8 mouse cellular contexts compared by ENCODE assay signal in genomic region chrX:140956272-140956940, GRCm38 (mm10). TPM values are rescaled to one million over a fixed set of nuclear protein-coding genes. Genes with fewer than 3 reads are reported as not detected.
DNase-seq lines count a peak whose midpoint lies in the region; ATAC-seq lines count a peak whose summit lies in the region.

Gene Psmd10 (minus strand): TSS chrX:140956728.
Gene Atg4a (plus strand): TSS chrX:140956907.

- H3K4me1 ChIP-seq in forebrain, embryonic 14.5 days (ENCODE audit: control insufficient read depth, insufficient read depth, low read length) = no peaks in the 10 kb centered on the region
- H3K4me1 ChIP-seq in neural tube, embryonic 15.5 days = no peaks in the 10 kb centered on the region

- no peaks in the 10 kb centered on the region for H3K9me3 ChIP-seq in forebrain, embryonic 14.5 days (replicated peaks; ENCODE audit: control insufficient read depth, low read length)
- H3K9me3 ChIP-seq in neural tube, embryonic 15.5 days (replicated peaks) = no peaks in the 10 kb centered on the region

- ATAC-seq in forebrain, embryonic 14.5 days = peak; percentile 99
- peak; percentile 98 for ATAC-seq in neural tube, embryonic 15.5 days (ENCODE audit: low FRiP score)

- intact Hi-C loops in heart, postnatal 14 days (cut with DNase I) = no loop called here

- peak within 1 kb of the TSS; percentile 56 for H3K9ac ChIP-seq in forebrain, embryonic 14.5 days (ENCODE audit: low read length)
- peak within 1 kb of the TSS; percentile 47 for H3K9ac ChIP-seq in neural tube, embryonic 15.5 days (replicated peaks)

- H3K27me3 ChIP-seq in forebrain, embryonic 14.5 days (replicated peaks; ENCODE audit: control insufficient read depth, insufficient read depth, low read length) = no peaks in the 10 kb centered on the region
- peaks cover 15% of the 10 kb centered on the region; the same call in 1 of the 2 replicates for H3K27me3 ChIP-seq in neural tube, embryonic 15.5 days (replicated peaks)

- DNase-seq in ES-CJ7 (ENCODE audit: low read depth, low spot score) = peak; percentile 95
- DNase-seq in cerebellum, adult 11 months = peak; percentile 88
- peak; percentile 97 for DNase-seq in forebrain, embryonic 14.5 days (ENCODE audit: low spot score)
- peak; percentile 85 to 87 for DNase-seq in heart, postnatal 14 days
- DNase-seq in layer of hippocampus, adult 11-12 months (ENCODE audit: low spot score) = peak; percentile 95
- peak; percentile 93 to 95 for DNase-seq in lung, adult 18-20 months
- DNase-seq in testis, postnatal 14 days (ENCODE audit: low spot score) = peak; percentile 91

- peak within 1 kb of the TSS; percentile 40 for H3K4me3 ChIP-seq in forebrain, embryonic 14.5 days (ENCODE audit: low read depth, low read length)
- peak within 1 kb of the TSS; percentile 56 for H3K4me3 ChIP-seq in neural tube, embryonic 15.5 days (replicated peaks)

- H3K36me3 ChIP-seq in forebrain, embryonic 14.5 days (ENCODE audit: control insufficient read depth, insufficient read depth, low read length) = peaks cover 5% of the 10 kb centered on the region; the same call in 1 of the 2 replicates
- H3K36me3 ChIP-seq in neural tube, embryonic 15.5 days = no peaks in the 10 kb centered on the region

- H3K27ac ChIP-seq in forebrain, embryonic 14.5 days (ENCODE audit: low read depth, low read length) = no peak within 1 kb of the TSS
- peak within 1 kb of the TSS; percentile 67; the same call in 1 of the 2 replicates for H3K27ac ChIP-seq in neural tube, embryonic 15.5 days (replicated peaks)

- peak within 1 kb of the TSS; percentile 51 for H3K4me2 ChIP-seq in forebrain, embryonic 14.5 days (ENCODE audit: low read length)
- H3K4me2 ChIP-seq in neural tube, embryonic 15.5 days = peak within 1 kb of the TSS; percentile 55

- WGBS in forebrain, embryonic 14.5 days = 26% methylated on average over 23 of the region's 23 CpGs
- 22% methylated on average over 23 of the region's 23 CpGs for WGBS in neural tube, embryonic 15.5 days

RNA-seq across cellular contexts. Expression of gene Psmd10, which starts in this region (rescaled TPM):
- 44.9 and 50.5 TPM in 2 replicates for polyA plus RNA-seq in forebrain, embryonic 14.5 days (2014; fragmentation: Nextera tagmentation; extraction: Ambion mirVana)
- 10 to 100 TPM; 13.5 to 13.6 TPM for total RNA-seq in heart, postnatal 14 days (2021)
- polyA plus RNA-seq in neural tube, embryonic 15.5 days (2015; fragmentation: Nextera tagmentation; extraction: Ambion mirVana) = 43.8 and 46.6 TPM in 2 replicates

RNA-seq across cellular contexts. Expression of gene Atg4a, which starts in this region (rescaled TPM):
- polyA plus RNA-seq in forebrain, embryonic 14.5 days (2014; fragmentation: Nextera tagmentation; extraction: Ambion mirVana) = 14.8 and 15.0 TPM in 2 replicates
- 10 to 100 TPM; 10.8 to 12.8 TPM for total RNA-seq in heart, postnatal 14 days (2021)
- 11.3 and 12.6 TPM in 2 replicates for polyA plus RNA-seq in neural tube, embryonic 15.5 days (2015; fragmentation: Nextera tagmentation; extraction: Ambion mirVana)
